Mouse (Mus musculus) kidney, adult 2 months (tissue): ENCODE results near the gene Sart1.

Experiments
- CTCF ChIP-seq: fragments of 200-500 bp; conservative IDR thresholded peaks from 2 replicates; pipeline ENCODE4 v1.5.1; 2011; ENCODE audit warnings: low read depth, mild to moderate bottlenecking, control low read depth, low read length, moderate library complexity, mixed read lengths; ENCODE audit not compliant: insufficient read depth, insufficient read length
- POLR2A ChIP-seq: fragments of 200-500 bp; IDR thresholded peaks from one replicate; pipeline ENCODE4 v1.6.1; 2011; ENCODE audit warnings: low read depth, low read length, control low read depth

DNA sequence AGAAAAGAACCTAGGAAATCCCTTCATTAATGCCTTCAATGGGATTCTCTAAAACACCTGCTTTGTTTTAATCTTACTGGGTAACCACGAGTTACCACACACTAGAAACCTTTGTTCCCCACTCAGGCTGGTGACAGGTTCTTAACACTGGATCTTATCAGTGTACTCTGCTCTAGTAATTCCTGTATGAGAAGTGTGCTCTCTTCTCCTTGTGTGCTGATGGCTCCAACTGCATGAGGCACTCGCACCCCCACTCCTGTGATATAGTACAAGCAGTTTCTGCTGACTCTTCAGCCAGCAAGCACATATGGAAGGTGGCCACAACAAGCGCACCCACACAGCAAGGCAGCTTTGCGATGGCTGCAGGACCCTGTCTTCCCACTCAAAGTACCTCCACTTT lies 14.3 kb downstream of the Sart1 start:
- no peak for TF ChIP-seq POLR2A
- no peak for TF ChIP-seq CTCF
